Mouse (Mus musculus) left cerebral cortex, adult 11 months (tissue): Measurements from ENCODE around the gene Washc1.
"Not testable (repeated sequence)": the region's sequence is repeated elsewhere in the genome, so short reads cannot be mapped to it uniquely, and the experiment has no call there.

Experiments
- DNase-seq: peaks from one replicate; pipeline ENCODE4 v3.0.0; 2022; ENCODE audit warnings: low spot score

The Washc1 gene

GRCm38 (mm10) chr17:66112166-66112565, 821 bp downstream of the Washc1 start:
- no peak for DNase-seq

DNA sequence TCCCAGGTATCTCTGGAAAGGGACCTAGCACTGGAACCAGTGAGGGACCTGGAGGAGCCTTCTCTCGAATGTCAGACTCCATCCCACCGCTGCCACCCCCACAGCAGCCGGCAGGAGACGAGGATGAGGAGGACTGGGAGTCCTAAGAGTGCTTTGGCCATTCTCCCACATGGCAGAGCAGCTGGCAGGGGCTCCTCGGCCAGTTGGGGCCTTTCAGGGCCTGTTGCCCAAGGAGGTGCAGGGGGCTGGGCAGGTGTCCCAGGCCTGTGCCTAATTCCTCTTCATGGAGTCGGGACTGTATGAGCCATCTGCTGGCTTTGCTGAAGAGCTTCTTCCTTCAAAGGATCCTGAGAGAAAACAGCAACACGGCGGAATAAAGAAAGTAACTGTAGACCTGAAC, 7.6 kb downstream of the Washc1 start:
- DNase-seq: no peak

- no peak for DNase-seq
Measured at GRCm38 (mm10) chr17:66120701-66121100, 9.4 kb downstream of the Washc1 start.

DNA sequence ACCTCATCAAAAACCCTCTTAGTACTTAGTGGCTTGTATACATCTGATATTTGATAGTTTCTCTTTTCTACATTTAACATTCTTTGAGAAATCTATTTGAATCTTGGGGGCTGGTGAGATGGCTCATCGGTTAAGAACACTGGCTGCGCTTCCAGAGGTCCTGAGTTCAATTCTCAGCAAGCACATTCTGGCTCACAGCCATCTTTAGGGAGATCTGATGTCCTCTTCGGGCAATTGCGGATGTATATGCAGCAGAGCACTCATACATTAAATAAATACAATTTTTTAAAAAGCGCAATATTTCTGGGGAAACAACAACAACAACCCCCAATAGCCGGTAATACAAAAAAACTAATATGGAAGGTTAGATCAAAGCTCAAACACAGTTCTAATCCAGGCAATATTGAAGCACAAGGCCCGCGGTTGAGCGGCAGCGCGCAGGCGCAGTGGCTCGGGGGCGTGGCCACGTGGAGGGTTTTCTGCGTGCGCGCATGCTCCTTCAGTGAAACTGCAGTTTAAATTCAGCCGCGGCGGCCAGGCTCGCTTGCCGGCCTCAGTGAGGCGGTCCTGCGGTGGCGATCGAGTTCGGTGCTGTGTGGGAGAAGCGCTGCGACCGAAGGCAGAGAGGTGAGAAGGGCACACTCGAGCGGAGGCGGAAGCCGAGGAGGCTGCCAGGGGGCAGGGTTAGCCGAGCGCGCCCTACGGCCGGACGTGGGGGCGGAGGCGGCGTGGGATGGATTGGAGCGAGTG, 11.9 kb downstream of the Washc1 start, which contains the start of gene Ddx11:
Gene Ddx11, plus strand, starts transcription at position 455 of the 750 bp plus-strand sequence.
- DNase-seq: peak; percentile 84

DNA sequence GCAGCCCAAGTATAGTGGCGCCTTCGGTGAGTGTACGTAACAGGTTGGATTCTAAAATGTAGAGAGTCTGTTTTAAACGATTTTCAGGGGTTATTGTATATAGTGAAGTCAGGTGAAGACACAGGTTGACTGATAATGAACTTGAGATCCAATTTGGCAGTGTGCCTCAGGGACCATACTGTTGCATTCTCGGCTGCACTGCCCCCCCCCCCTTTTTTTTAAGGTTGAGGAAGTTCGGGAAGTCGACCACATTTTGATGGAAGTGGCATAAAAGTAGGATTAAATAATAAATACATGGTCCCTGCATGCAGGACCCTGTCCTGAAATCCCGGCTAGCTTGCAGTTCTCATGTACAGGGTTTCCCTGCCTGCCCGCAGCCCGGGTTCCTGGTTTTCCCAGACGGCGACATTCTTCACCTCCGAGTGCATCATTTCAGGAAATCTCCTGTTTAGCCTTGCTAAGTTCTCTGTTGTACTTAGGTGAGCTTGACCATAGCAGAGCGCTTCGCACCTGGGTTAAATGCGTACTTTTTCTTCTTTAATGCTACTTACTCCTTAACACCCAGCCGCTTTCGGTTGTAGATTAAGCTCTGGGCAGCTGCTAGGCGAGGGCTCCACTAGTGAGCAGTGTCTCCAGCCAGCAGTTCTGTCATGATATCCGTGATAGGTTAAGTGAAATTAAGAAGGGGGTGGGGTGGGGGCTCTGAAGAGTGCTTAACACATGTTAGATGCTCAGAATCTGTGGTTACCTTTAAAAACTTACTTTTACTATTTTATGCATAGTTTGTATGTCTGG, 12.7 kb downstream of the Washc1 start:
- no peak for DNase-seq

DNA sequence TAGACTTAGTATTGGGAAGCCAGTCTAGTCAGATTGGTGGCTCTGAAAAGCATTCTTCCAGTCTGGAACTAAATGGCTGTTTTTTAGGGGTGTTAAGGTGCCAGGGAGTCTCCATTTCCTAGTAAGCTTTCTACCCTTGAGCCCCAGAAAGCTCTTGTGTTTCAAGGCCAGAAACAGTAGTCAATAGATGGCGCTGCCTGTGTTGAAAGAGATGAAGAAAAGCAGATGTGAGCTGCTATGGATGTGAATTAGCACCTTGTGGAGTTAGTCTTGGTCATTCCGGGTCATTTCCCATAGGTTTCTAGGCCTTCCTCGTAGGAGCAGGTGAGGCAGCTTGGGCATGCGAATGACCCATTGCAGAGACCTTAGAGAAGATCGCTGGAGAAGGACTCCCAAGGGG, 13.9 kb downstream of the Washc1 start:
- no peak for DNase-seq

DNA sequence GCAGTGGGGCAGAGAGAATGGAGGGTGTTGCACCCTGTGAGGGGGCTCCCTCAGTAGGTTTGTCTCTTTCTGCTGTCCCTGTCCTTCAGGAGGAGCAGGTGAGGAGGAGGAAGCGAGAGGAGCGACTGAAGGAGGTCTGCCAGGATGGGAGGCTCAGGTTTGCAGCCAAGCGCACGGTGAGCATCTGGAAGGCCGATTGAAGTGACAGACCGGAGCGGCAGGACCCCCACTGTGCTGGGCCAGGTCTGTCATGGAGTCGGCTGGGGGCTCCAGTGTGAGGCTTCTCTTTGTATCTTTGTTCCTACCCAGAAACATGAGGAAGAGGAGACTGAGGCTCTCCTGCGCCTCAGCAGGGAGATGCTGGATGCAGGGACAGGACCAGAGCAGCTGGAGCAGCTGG, 19.0 kb downstream of the Washc1 start:
- DNase-seq: no peak

GRCm38 (mm10) chr17:66131212-66131611, 19.9 kb downstream of the Washc1 start:
- DNase-seq: no peak

DNA sequence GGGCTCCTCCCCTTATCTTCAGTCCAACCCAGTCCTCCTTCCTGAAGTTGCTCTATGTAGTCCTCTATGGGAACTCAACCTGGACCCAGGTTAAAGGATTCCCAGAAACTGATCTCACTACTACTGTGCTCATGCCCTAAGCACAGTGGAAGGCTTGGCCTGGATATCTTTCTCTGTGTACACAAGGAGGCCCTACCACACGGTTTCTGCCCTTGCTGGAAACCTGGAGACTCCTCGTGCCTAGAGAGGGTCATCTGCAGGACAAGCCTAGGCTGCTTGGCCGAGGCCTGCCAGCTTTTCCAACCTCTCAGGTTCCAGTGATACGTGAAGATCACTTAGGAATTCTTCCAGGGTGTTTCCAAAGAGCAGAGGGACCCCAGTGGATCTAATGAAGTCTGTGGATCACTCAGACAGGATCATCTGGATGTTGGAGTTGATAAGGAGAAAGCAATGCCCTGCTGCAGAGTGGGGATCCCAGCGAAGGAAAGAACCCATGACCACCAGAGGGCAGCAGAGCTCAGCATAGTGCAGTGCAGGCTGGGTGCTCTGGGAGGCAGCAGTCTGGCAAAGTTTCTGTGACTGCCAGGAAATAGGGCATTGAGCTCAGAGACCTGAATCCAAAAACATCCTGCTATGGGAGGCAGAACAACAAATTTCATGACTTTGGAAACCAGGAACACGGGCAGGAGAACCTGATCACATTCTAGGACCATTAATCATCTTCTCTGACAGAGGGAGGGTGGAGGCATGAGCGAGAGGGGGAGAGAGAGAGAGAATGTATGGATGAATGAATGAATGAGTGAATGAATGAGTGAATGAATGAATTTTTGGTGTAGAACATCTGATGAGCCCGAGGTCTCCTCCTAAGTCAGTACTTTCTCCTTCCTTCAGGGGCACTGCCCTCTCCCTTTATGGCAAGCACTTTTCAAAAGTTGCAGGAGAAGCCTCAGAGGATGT, 41.6 kb downstream of the Washc1 start:
- not testable (repeated sequence) for DNase-seq

GRCm38 (mm10) chr17:66153735-66154423, 42.5 kb downstream of the Washc1 start:
- DNase-seq: not testable (repeated sequence)

DNA sequence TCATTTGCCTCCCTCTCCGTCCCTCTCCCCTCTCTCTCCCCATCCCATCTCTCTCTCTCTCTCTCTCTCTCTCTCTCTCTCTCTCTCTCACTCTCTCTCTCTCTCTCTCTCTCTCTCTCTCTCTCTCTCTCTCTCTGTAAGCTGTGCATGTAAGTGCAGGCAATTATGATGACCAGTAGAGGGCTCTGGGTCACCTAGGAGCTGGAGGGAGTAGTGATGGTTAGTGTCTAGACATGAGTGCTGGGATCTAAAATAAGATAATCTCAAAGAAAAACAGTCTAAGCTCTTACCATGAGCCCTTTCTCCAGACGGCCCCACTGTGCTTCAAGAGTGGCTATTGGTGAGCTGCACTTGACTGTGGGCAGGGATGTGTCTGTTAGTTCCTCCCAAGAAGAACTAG, 43.5 kb downstream of the Washc1 start:
- DNase-seq: no peak

DNA sequence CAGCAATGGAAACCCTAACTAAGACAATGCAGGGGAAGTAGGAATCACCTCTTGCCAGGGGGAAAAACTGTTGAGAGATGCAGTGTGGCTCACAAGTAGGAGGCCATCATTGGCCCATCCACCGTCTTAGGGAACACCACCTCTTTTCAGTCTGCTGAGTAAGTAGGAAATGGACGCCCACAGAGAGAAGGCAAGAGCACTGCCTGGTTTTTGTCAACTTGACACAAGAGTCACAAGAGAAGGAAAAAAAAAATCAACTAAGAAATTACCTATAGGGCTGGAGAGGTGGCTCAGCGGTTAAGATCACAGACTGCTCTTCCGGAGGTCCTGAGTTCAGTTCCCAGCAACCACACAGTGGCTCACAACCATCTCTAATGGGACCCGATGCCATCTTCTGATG, 46.9 kb downstream of the Washc1 start:
- no peak for DNase-seq

- not testable (repeated sequence) for DNase-seq
Measured at GRCm38 (mm10) chr17:66167141-66167540, 55.8 kb downstream of the Washc1 start.
